Mouse (Mus musculus): Measurements from ENCODE around the gene Sat2. TPM values are rescaled to one million over a fixed set of nuclear protein-coding genes. Genes with fewer than 3 reads are reported as not detected.

Sat2 gene
- polyA plus RNA-seq, 2 experiments: 16.5 to 21.1 TPM

- H3K4me3 ChIP-seq (replicated peaks; ENCODE audit: low read length): no peak overlapping the region
- no peaks in the 10 kb centered on the region for H3K4me1 ChIP-seq (ENCODE audit: control insufficient read depth, insufficient read depth, low read length)
- TF ChIP-seq POLR2A (IDR thresholded peaks at IDR 0.05; ENCODE audit: borderline replicate concordance, extremely low read depth, insufficient read depth, insufficient read length): no peak
- WGBS: 94% methylated on average over 3 of the region's 3 CpGs
- no peak overlapping the region for H3K9ac ChIP-seq (ENCODE audit: low read depth, low read length, severe bottlenecking)
- no peak overlapping the region for H3K4me2 ChIP-seq (replicated peaks; ENCODE audit: low read depth, low read length, severe bottlenecking)
- H3K36me3 ChIP-seq (ENCODE audit: control insufficient read depth, insufficient read depth, low read length): peaks cover 61% of the 10 kb centered on the region
- no peak for ATAC-seq (ENCODE audit: low FRiP score, low read depth)
- no peak overlapping the region for H3K27ac ChIP-seq (replicated peaks; ENCODE audit: low read depth, low read length)
- no peaks in the 10 kb centered on the region for H3K27me3 ChIP-seq (ENCODE audit: control insufficient read depth, insufficient read depth, low read length)
- no peak for DNase-seq (ENCODE audit: low spot score)
- H3K9me3 ChIP-seq (ENCODE audit: control insufficient read depth, low read length): no peaks in the 10 kb centered on the region
These were observed 30.4 kb upstream of the Sat2 start for GRCm38 (mm10) chr11:69591424-69591823.

DNA sequence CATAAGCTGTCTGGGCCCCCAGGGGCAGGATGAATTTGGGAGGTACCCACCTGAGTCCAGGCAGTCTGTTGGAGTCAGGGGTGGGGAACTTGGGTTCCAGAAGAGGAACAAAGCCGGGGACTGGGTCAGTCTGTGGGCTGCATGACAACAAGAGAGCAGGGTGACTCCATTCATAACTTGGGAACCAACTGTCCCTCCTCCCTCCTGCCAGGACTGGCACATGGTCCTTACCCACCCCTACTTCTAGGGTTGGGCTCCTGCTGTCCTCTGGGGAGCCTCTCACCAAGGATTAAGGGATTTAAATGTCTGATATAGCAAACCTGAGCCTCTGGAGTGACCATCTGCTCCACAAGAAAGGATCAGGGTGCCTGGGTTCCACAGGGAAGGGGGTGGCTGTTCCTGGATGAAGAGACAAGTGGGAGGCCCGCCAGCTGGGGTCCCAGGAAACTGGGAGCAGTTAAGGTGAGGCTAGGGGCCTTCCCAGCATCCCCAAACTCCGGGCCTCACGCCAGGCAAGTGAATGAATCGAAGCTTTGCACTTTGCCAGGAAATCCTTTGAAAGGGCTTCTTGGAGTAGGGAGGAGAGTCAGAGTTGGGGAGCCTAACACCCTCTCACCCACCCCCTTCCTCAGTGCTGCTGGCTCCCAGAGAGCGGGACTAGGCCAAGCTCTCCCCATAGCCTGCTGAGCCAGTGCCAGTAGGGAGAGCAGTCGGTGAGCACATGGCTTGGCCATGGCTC lies 29.8 kb upstream of the Sat2 start:
- 0 out of 2 replicates have a peak overlapping the region, but pooled peaks have one; percentile 19 for H3K27ac ChIP-seq (replicated peaks; ENCODE audit: low read depth, low read length)
- no peak for ATAC-seq (ENCODE audit: low FRiP score, low read depth)
- 79% methylated on average over 7 of the region's 7 CpGs for WGBS
- H3K36me3 ChIP-seq (ENCODE audit: control insufficient read depth, insufficient read depth, low read length): peaks cover 57% of the 10 kb centered on the region
- H3K4me2 ChIP-seq (replicated peaks; ENCODE audit: low read depth, low read length, severe bottlenecking): no peak overlapping the region
- H3K27me3 ChIP-seq (ENCODE audit: control insufficient read depth, insufficient read depth, low read length): no peaks in the 10 kb centered on the region
- H3K9me3 ChIP-seq (ENCODE audit: control insufficient read depth, low read length): no peaks in the 10 kb centered on the region
- H3K4me3 ChIP-seq (replicated peaks; ENCODE audit: low read length): no peak overlapping the region
- DNase-seq (ENCODE audit: low spot score): no peak
- no peak overlapping the region for H3K9ac ChIP-seq (ENCODE audit: low read depth, low read length, severe bottlenecking)
- no peaks in the 10 kb centered on the region for H3K4me1 ChIP-seq (ENCODE audit: control insufficient read depth, insufficient read depth, low read length)
- no peak for TF ChIP-seq POLR2A (IDR thresholded peaks at IDR 0.05; ENCODE audit: borderline replicate concordance, extremely low read depth, insufficient read depth, insufficient read length)

- Histone ChIP-seq H3K27ac (replicated peaks; ENCODE audit: low read depth, low read length) (0 out of 2 replicates have a peak overlapping the region, but pooled peaks have one; percentile 19), H3K9me3 (ENCODE audit: control insufficient read depth, low read length) (no peaks in the 10 kb centered on the region), H3K27me3 (ENCODE audit: control insufficient read depth, insufficient read depth, low read length) (no peaks in the 10 kb centered on the region), H3K36me3 (ENCODE audit: control insufficient read depth, insufficient read depth, low read length) (peaks cover 50% of the 10 kb centered on the region), H3K4me3 (replicated peaks; ENCODE audit: low read length) (no peak overlapping the region), H3K4me2 (replicated peaks; ENCODE audit: low read depth, low read length, severe bottlenecking) (no peak overlapping the region), H3K9ac (ENCODE audit: low read depth, low read length, severe bottlenecking) (no peak overlapping the region), H3K4me1 (ENCODE audit: control insufficient read depth, insufficient read depth, low read length) (no peaks in the 10 kb centered on the region)
- no peak for ATAC-seq (ENCODE audit: low FRiP score, low read depth)
- WGBS: 88% methylated on average over 4 of the region's 4 CpGs
- TF ChIP-seq POLR2A (IDR thresholded peaks at IDR 0.05; ENCODE audit: borderline replicate concordance, extremely low read depth, insufficient read depth, insufficient read length): no peak
- no peak for DNase-seq (ENCODE audit: low spot score)
These were observed 29.0 kb upstream of the Sat2 start for GRCm38 (mm10) chr11:69592799-69593198.

- Histone ChIP-seq H3K4me2 (replicated peaks; ENCODE audit: low read depth, low read length, severe bottlenecking) (no peak overlapping the region), H3K4me1 (ENCODE audit: control insufficient read depth, insufficient read depth, low read length) (peaks cover 5% of the 10 kb centered on the region), H3K36me3 (ENCODE audit: control insufficient read depth, insufficient read depth, low read length) (peaks cover 30% of the 10 kb centered on the region), H3K9me3 (ENCODE audit: control insufficient read depth, low read length) (no peaks in the 10 kb centered on the region), H3K27ac (replicated peaks; ENCODE audit: low read depth, low read length) (no peak overlapping the region), H3K9ac (ENCODE audit: low read depth, low read length, severe bottlenecking) (no peak overlapping the region), H3K4me3 (replicated peaks; ENCODE audit: low read length) (no peak overlapping the region), H3K27me3 (ENCODE audit: control insufficient read depth, insufficient read depth, low read length) (no peaks in the 10 kb centered on the region)
- 96% methylated on average over 6 of the region's 6 CpGs for WGBS
- no peak for TF ChIP-seq POLR2A (IDR thresholded peaks at IDR 0.05; ENCODE audit: borderline replicate concordance, extremely low read depth, insufficient read depth, insufficient read length)
- DNase-seq (ENCODE audit: low spot score) (no peak), ATAC-seq (ENCODE audit: low FRiP score, low read depth) (no peak)
These were observed 27.0 kb upstream of the Sat2 start for GRCm38 (mm10) chr11:69594853-69595252.

DNA sequence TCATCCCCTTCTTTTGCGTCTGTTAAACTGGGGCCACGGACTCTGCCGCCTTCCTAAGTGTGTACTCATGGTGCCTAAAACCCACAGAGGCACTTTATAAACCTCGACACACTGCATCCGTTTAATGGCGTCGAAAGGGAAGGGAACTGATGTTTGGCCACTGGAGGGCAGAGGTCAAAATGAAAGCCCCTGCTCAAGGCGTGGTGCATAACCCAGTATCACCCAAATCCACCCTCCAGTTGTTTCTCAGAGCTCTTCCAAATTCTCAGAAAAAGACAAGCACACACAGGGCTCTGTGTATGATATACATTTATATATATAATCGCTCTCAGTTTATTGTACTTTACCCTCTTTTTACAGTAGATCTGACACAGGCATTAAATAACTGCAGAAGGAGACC lies 22.4 kb upstream of the Sat2 start:
- WGBS: 10% methylated on average over 9 of the region's 9 CpGs

More for the DNA sequence above, 22.4 kb upstream of the Sat2 start:
- DNase-seq (ENCODE audit: low spot score) (no peak), ATAC-seq (ENCODE audit: low FRiP score, low read depth) (no peak)
- Histone ChIP-seq H3K27me3 (ENCODE audit: control insufficient read depth, insufficient read depth, low read length) (no peaks in the 10 kb centered on the region; the same call in 1 of the 2 replicates), H3K4me1 (ENCODE audit: control insufficient read depth, insufficient read depth, low read length) (peaks cover 20% of the 10 kb centered on the region), H3K36me3 (ENCODE audit: control insufficient read depth, insufficient read depth, low read length) (0 out of 2 replicates have a peak, but pooled peaks cover 10% of the 10 kb centered on the region), H3K9me3 (ENCODE audit: control insufficient read depth, low read length) (no peaks in the 10 kb centered on the region), H3K4me2 (replicated peaks; ENCODE audit: low read depth, low read length, severe bottlenecking) (no peak overlapping the region), H3K27ac (replicated peaks; ENCODE audit: low read depth, low read length) (no peak overlapping the region; the same call in 1 of the 2 replicates), H3K4me3 (replicated peaks; ENCODE audit: low read length) (no peak overlapping the region), H3K9ac (ENCODE audit: low read depth, low read length, severe bottlenecking) (no peak overlapping the region)
- TF ChIP-seq POLR2A (IDR thresholded peaks at IDR 0.05; ENCODE audit: borderline replicate concordance, extremely low read depth, insufficient read depth, insufficient read length): no peak
